Mouse (Mus musculus) c-Kit-positive CD71-negative TER-119-negative erythroid progenitor cells, embryonic 14.5 days (primary cell): ENCODE measurements at regions not wholly inside any gene's neighbourhood (a gene's known extent, or its start where the extent isn't known, plus 50 kb on each side); places are given as distances from the start of the nearest gene placed in this dataset.
A peak's percentile ranks its signal among the peaks of the same experiment; 100 is the strongest.
"Not testable (repeated sequence)": the region's sequence is repeated elsewhere in the genome, so short reads cannot be mapped to it uniquely, and the experiment has no call there.

ENCODE experiments used
- DNase-seq: peaks from one replicate; pipeline ENCODE4 v3.0.0-alpha.2; 2013; ENCODE audit warnings: low read depth

GRCm38 (mm10) chr3:31603237-31603636 lies 293.1 kb upstream of the Slc7a14 start:
- peak; percentile 45 for DNase-seq

GRCm38 (mm10) chr3:31596581-31596980 lies 286.4 kb upstream of the Slc7a14 start:
- not testable (repeated sequence) for DNase-seq

- DNase-seq, result no peak
Observed at GRCm38 (mm10) chr3:31585971-31586370, 275.8 kb upstream of the Slc7a14 start.

GRCm38 (mm10) chr3:31573849-31574248 lies 263.7 kb upstream of the Slc7a14 start:
- no peak for DNase-seq
